Mouse (Mus musculus): ENCODE measurements at regions not wholly inside any gene's neighbourhood (a gene's known extent, or its start where the extent isn't known, plus 50 kb on each side); places are given as distances from the start of the nearest gene placed in this dataset.

GRCm38 (mm10) chr17:10079853-10080650 is 239.6 kb downstream of the Qk start:
- Histone ChIP-seq H3K9ac (ENCODE audit: insufficient read depth, low read depth) (no peak overlapping the region), H3K27ac (ENCODE audit: insufficient read depth, low read depth) (no peak overlapping the region), H3K36me3 (replicated peaks in 1 of 2; ENCODE audit: control insufficient read depth in 1 of 2, insufficient read depth in 1 of 2, low read length in 1 of 2) (no peaks in the 10 kb centered on the region), H3K4me3 (replicated peaks in 1 of 3; ENCODE audit: low read depth in 2 of 3, low read length in 2 of 3, poor library complexity in 1 of 3) (no peak overlapping the region), H3K4me1 (ENCODE audit: control insufficient read depth in 1 of 2, insufficient read depth in 2 of 2) (peaks cover 0 to 10% of the 10 kb centered on the region in 2 experiments; a peak in 1 of 4 replicates), H3K27me3 (replicated peaks) (no peaks in the 10 kb centered on the region), H3K9me3 (replicated peaks; ENCODE audit: low read length) (no peaks in the 10 kb centered on the region), H3K4me2 (ENCODE audit: insufficient read depth, low read depth, poor library complexity, severe bottlenecking) (no peak overlapping the region), H3K79me2 (replicated peaks; ENCODE audit: control insufficient read depth, extremely low read depth, insufficient read depth, poor library complexity, severe bottlenecking) (no peaks in the 10 kb centered on the region)
- TF ChIP-seq ELF1 (IDR thresholded peaks at IDR 0.05; ENCODE audit: low read depth, low read length) (no peak), CHD1 (IDR thresholded peaks at IDR 0.05; ENCODE audit: low read depth, low read length) (no peak), USF2 (conservative IDR thresholded peaks at IDR 0.05; ENCODE audit: low read depth, low read length) (no peak), CTCF (conservative IDR thresholded peaks at IDR 0.05 in 1 of 2, IDR thresholded peaks at IDR 0.05 in 1 of 2; ENCODE audit: low read depth in 2 of 2, low read length in 2 of 2) (no peak), BHLHE40 (IDR thresholded peaks at IDR 0.05; ENCODE audit: low read depth, low read length) (no peak), USF1 (IDR thresholded peaks at IDR 0.05; ENCODE audit: low read depth, low read length) (no peak), ZNF384 (IDR thresholded peaks at IDR 0.05; ENCODE audit: low read depth, low read length) (no peak), TBP (conservative IDR thresholded peaks at IDR 0.05; ENCODE audit: low read depth, low read length) (no peak), EP300 (IDR thresholded peaks at IDR 0.05; ENCODE audit: low read length) (no peak), MEF2A (IDR thresholded peaks at IDR 0.05; ENCODE audit: borderline replicate concordance, low read depth, low read length) (no peak), JUND (conservative IDR thresholded peaks at IDR 0.05; ENCODE audit: low read depth, low read length) (no peak), MYC (IDR thresholded peaks at IDR 0.05; ENCODE audit: low read depth, low read length) (no peak)
- dilution Hi-C loops (cut with MboI; ENCODE audit: extremely low pct_ligation_motif_present, extremely low pct_unique_long_range_greater_than_20kb, low sequenced_read_pairs) (no loop called here), in situ Hi-C loops (cut with MboI; ENCODE audit: low pct_ligation_motif_present, low pct_unique_long_range_greater_than_20kb, low sequenced_read_pairs) (loop anchor here (25.0 kb wide), 1 partner anchor 232 kb away; the partner anchor contains the start of gene Qk)
- no peak for DNase-seq (ENCODE audit: extremely low read depth)

DNA sequence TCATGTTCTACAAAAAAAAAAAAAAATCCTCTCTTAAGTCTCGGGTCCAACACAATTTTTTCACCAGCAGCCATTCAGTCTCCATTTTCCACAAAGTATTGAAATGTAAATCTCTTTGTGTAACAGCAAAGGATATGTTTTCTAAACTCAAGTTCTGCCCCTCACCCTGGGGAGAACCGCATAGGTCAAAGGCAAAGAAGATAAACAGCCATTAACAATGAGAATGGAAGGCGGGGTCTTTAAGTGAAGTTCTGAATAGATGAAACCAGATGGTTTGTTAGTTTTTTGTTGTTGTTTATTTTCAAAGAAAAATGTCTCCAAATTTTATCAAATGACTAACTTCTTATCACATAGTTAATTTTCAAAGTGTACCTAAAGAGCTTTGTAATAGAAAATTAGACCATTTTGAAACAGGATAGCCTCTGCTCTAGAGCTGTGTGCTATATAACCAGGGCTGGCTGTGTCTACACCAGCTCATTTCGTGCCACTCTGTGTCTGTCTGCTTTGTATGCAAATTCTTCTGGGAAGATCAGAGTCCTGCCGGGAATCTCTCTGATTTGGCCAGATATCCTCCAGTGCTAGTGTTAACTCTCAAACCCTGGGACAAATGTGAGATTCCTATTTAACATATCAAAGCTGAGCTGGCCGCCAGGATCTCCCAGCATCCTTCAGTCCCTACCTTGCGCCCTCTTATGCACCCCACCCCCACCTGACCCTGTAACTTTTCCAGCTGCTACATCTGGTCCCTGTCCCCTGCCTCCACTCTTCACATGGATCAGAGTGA is 240.9 kb downstream of the Qk start:
- Histone ChIP-seq H3K27ac (ENCODE audit: insufficient read depth, low read depth) (no peak overlapping the region), H3K9me3 (replicated peaks; ENCODE audit: low read length) (no peaks in the 10 kb centered on the region), H3K79me2 (replicated peaks; ENCODE audit: control insufficient read depth, extremely low read depth, insufficient read depth, poor library complexity, severe bottlenecking) (no peaks in the 10 kb centered on the region), H3K4me2 (ENCODE audit: insufficient read depth, low read depth, poor library complexity, severe bottlenecking) (no peak overlapping the region), H3K9ac (ENCODE audit: insufficient read depth, low read depth) (no peak overlapping the region), H3K4me1 (ENCODE audit: control insufficient read depth in 1 of 2, insufficient read depth in 2 of 2) (peaks cover 0 to 10% of the 10 kb centered on the region in 2 experiments; a peak in 1 of 4 replicates), H3K27me3 (replicated peaks) (no peaks in the 10 kb centered on the region), H3K4me3 (replicated peaks in 1 of 3; ENCODE audit: low read depth in 2 of 3, low read length in 2 of 3, poor library complexity in 1 of 3) (no peak overlapping the region), H3K36me3 (replicated peaks in 1 of 2; ENCODE audit: control insufficient read depth in 1 of 2, insufficient read depth in 1 of 2, low read length in 1 of 2) (no peaks in the 10 kb centered on the region)
- TF ChIP-seq USF2 (conservative IDR thresholded peaks at IDR 0.05; ENCODE audit: low read depth, low read length) (no peak), SMC3 (IDR thresholded peaks at IDR 0.05; ENCODE audit: low read depth, low read length) (no peak), JUND (conservative IDR thresholded peaks at IDR 0.05; ENCODE audit: low read depth, low read length) (no peak), CHD2 (IDR thresholded peaks at IDR 0.05; ENCODE audit: low read length) (no peak)
- no peak for DNase-seq (ENCODE audit: extremely low read depth)
- in situ Hi-C loops (cut with MboI; ENCODE audit: low pct_ligation_motif_present, low pct_unique_long_range_greater_than_20kb, low sequenced_read_pairs) (loop anchor here (25.0 kb wide), 1 partner anchor 234 kb away; the partner anchor contains the start of gene Qk), dilution Hi-C loops (cut with MboI; ENCODE audit: extremely low pct_ligation_motif_present, extremely low pct_unique_long_range_greater_than_20kb, low sequenced_read_pairs) (no loop called here)
